Comparison of ENCODE assay signal across 15 mouse cellular contexts in the genomic region with DNA sequence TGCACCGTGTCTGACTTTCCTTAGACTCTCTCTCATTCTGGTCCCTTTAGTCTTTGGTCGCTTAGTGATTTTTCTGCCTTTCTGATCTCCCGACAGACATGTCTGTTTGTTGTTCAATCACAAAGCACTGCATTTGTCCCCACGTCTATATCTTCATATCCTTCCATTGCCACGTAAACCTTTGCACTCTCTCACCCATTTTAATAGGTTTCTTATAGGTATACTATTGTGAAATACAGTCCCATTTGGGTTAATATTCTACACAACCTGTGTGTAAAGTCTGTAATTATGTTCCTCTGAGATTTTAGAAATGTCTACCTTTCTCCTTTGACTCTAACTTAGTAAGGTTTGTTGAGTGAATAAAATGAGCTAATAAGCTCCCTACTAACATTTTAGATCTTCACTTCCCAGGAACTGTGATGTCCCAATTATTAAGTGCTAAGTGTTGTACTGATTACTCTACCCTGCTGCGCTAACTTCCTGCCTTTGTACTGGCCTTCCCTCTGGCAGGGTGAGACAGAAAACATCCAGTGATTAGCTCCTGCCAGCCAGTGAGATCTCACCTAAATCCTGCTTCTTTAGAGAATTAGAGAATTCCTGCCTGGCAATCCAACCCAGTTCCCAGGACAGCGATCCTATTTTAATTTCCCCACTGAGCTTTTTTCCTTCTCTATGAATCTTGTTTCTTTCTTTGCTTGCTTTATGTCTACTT.
A peak's percentile ranks its signal among the peaks of the same experiment; 100 is the strongest.
DNase-seq lines count a peak whose midpoint lies in the region; ATAC-seq and TF ChIP-seq lines count a peak whose summit lies in the region.
"Had no signal": no experiment of that assay in that cellular context is flagged by ENCODE, and none has a peak within 500 bp of the region (broad histone marks: within the 10 kb centered on the region; RNA-seq: fewer than 3 reads in every experiment).

No protein-coding gene starts in this region.

- H3K27me3 ChIP-seq in heart, embryonic 12.5 days (replicated peaks): no peaks in the 10 kb centered on the region
- no peaks in the 10 kb centered on the region for H3K27me3 ChIP-seq in kidney, postnatal 0 days (ENCODE audit: insufficient read depth, low read length)
- H3K27me3 ChIP-seq in limb, embryonic 13.5 days: no peaks in the 10 kb centered on the region
- H3K27me3 ChIP-seq in forebrain, embryonic 12.5 days: no peaks in the 10 kb centered on the region
- H3K27me3 ChIP-seq: lung, embryonic 15.5 days; neural tube, embryonic 12.5 days had no signal

- H3K9me3 ChIP-seq in heart, embryonic 12.5 days (replicated peaks): no peaks in the 10 kb centered on the region
- no peaks in the 10 kb centered on the region for H3K9me3 ChIP-seq in kidney, postnatal 0 days (replicated peaks; ENCODE audit: low read length)
- H3K9me3 ChIP-seq in limb, embryonic 13.5 days: no peaks in the 10 kb centered on the region
- H3K9me3 ChIP-seq in forebrain, embryonic 12.5 days: no peaks in the 10 kb centered on the region
- H3K9me3 ChIP-seq: lung, embryonic 15.5 days; neural tube, embryonic 12.5 days had no signal

- H3K36me3 ChIP-seq in heart, embryonic 12.5 days: peaks cover 45% of the 10 kb centered on the region
- H3K36me3 ChIP-seq in kidney, postnatal 0 days (ENCODE audit: insufficient read depth, low read length): 0 out of 2 replicates have a peak, but pooled peaks cover 3% of the 10 kb centered on the region
- peaks cover 34% of the 10 kb centered on the region for H3K36me3 ChIP-seq in limb, embryonic 13.5 days
- H3K36me3 ChIP-seq in forebrain, embryonic 12.5 days (replicated peaks): no peaks in the 10 kb centered on the region
- H3K36me3 ChIP-seq: lung, embryonic 15.5 days; neural tube, embryonic 12.5 days had no signal

- TF ChIP-seq CTCF in kidney, postnatal 0 days (IDR thresholded peaks at IDR 0.05; ENCODE audit: low read depth): no peak

- no peak overlapping the region for H3K9ac ChIP-seq in heart, embryonic 12.5 days
- H3K9ac ChIP-seq in kidney, postnatal 0 days (ENCODE audit: low read depth, low read length): 0 out of 2 replicates have a peak overlapping the region, but pooled peaks have one; percentile 5
- no peak overlapping the region for H3K9ac ChIP-seq in limb, embryonic 13.5 days
- H3K9ac ChIP-seq in forebrain, embryonic 12.5 days: no peak overlapping the region
- H3K9ac ChIP-seq: lung, embryonic 15.5 days; neural tube, embryonic 12.5 days had no signal

- H3K27ac ChIP-seq in heart, embryonic 12.5 days (ENCODE audit: poor library complexity, severe bottlenecking): no peak overlapping the region
- peak overlapping the region; percentile 62 for H3K27ac ChIP-seq in kidney, postnatal 0 days
- peak overlapping the region; percentile 58; the same call in 1 of the 2 replicates for H3K27ac ChIP-seq in limb, embryonic 13.5 days
- no peak overlapping the region for H3K27ac ChIP-seq in forebrain, embryonic 12.5 days
- H3K27ac ChIP-seq: lung, embryonic 15.5 days; neural tube, embryonic 12.5 days had no signal

- H3K4me3 ChIP-seq in heart, embryonic 12.5 days: no peak overlapping the region
- H3K4me3 ChIP-seq in kidney, postnatal 0 days (replicated peaks; ENCODE audit: low read depth, low read length): no peak overlapping the region
- no peak overlapping the region for H3K4me3 ChIP-seq in limb, embryonic 13.5 days
- no peak overlapping the region for H3K4me3 ChIP-seq in forebrain, embryonic 12.5 days (replicated peaks)
- H3K4me3 ChIP-seq: lung, embryonic 15.5 days; neural tube, embryonic 12.5 days had no signal

- WGBS in heart, embryonic 12.5 days: 67% methylated on average over 7 of the region's 7 CpGs
- 71% methylated on average over 7 of the region's 7 CpGs for WGBS in kidney, postnatal 0 days
- 48% methylated on average over 7 of the region's 7 CpGs for whole genome bisulfite sequencing in limb, embryonic 13.5 days
- 69% methylated on average over 7 of the region's 7 CpGs for WGBS in forebrain, embryonic 12.5 days

- no peak overlapping the region for H3K4me2 ChIP-seq in heart, embryonic 12.5 days
- H3K4me2 ChIP-seq in kidney, postnatal 0 days (ENCODE audit: low read length): no peak overlapping the region
- no peak overlapping the region for H3K4me2 ChIP-seq in limb, embryonic 13.5 days (replicated peaks)
- H3K4me2 ChIP-seq in forebrain, embryonic 12.5 days: no peak overlapping the region
- H3K4me2 ChIP-seq: liver, embryonic 11.5 days; lung, embryonic 15.5 days; neural tube, embryonic 12.5 days had no signal

- no peaks in the 10 kb centered on the region; the same call in 1 of the 2 replicates for H3K4me1 ChIP-seq in heart, embryonic 12.5 days (replicated peaks)
- H3K4me1 ChIP-seq in kidney, postnatal 0 days (replicated peaks; ENCODE audit: insufficient read depth, low read length): 0 out of 2 replicates have a peak, but pooled peaks cover 4% of the 10 kb centered on the region
- H3K4me1 ChIP-seq in limb, embryonic 13.5 days: peaks cover 17% of the 10 kb centered on the region
- H3K4me1 ChIP-seq in forebrain, embryonic 12.5 days: no peaks in the 10 kb centered on the region
- H3K4me1 ChIP-seq: neural tube, embryonic 12.5 days had no signal

- no peak for ATAC-seq in heart, embryonic 12.5 days (ENCODE audit: insufficient number of reproducible peaks, low FRiP score)
- ATAC-seq in kidney, postnatal 0 days (replicated peaks; ENCODE audit: low FRiP score, low read depth): no peak
- ATAC-seq in limb, embryonic 13.5 days (ENCODE audit: low FRiP score, low read depth): no peak
- ATAC-seq in forebrain, embryonic 12.5 days (ENCODE audit: low FRiP score): no peak

- DNase-seq in heart, adult 11 months: peak; percentile 92
- no peak for DNase-seq in kidney, postnatal 0 days (ENCODE audit: low spot score)
- no peak for DNase-seq in kidney, postnatal 4 days
- peak; percentile 24 for DNase-seq in forelimb bud, embryonic 11.5 days (ENCODE audit: low read depth, low spot score)
- no peak for DNase-seq in left cerebral cortex, adult 11 months (ENCODE audit: low spot score)
- DNase-seq: adrenal gland, postnatal 10 days; cerebellum, adult 8-10 months; kidney, adult 11 months; thymus, adult 2 months had no signal

Comparison
In these comparisons a context has a peak if more than half of its experiments do, and no peak if none do; other contexts are left out.
1. DNase-seq: peak in heart, adult 11 months (single experiment) and forelimb bud, embryonic 11.5 days (single experiment); none in kidney, postnatal 0 days (single experiment), kidney, postnatal 4 days (0 of 2) and left cerebral cortex, adult 11 months (single experiment).
2. H3K27ac ChIP-seq: peak in kidney, postnatal 0 days (single experiment) and limb, embryonic 13.5 days (single experiment); none in heart, embryonic 12.5 days (single experiment) and forebrain, embryonic 12.5 days (single experiment).